Mouse (Mus musculus): ENCODE measurements around the gene Ubr1. TPM values are rescaled to one million over a fixed set of nuclear protein-coding genes. Genes with fewer than 3 reads are reported as not detected.
A peak's percentile ranks its signal among the peaks of the same experiment; 100 is the strongest.
"Not testable (repeated sequence)": the region's sequence is repeated elsewhere in the genome, so short reads cannot be mapped to it uniquely, and the experiment has no call there.

Ubr1 gene
- polyA plus RNA-seq, 1 experiment from 2014 or later: 27.3 TPM

DNA sequence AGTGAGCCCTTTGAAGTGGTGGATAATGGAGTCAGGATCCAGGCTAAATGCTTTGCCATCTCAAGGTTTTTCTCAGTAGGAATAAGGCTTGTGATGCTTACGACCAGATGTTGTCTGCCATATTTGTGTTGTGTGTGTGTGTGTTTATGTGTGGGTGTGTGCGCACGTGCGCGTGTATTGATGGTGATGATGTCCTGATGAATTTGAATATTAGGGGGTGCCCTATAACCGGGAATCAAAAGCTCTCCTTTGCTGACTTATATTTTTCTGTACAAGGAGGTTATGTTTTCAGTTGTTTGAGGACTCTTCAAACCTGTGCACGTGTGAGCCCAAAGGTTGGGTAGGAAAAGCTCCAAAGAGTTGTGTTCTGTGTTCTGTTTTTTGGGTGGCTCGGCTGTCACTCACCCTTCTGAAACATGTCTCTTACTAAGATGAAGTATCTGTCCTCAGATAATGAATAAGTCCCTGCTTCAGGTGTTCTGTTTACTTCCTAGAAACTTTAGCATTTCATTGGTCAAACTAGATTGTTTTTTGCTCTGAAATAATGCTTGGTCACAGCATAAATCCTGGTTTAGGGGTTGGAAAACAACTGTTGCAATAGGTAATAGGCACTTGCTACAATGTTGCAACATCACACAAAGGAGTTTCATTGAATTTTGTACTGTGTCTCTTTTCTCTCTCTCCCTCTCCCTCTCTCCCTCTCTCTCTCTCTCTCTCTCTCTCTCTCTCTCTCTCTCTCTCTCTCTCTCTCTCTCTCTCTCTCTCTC lies 7.6 kb upstream of the Ubr1 start:
- Histone ChIP-seq H3K36me3 (ENCODE audit: insufficient read depth, low read length) (no peaks in the 10 kb centered on the region), H3K4me3 (ENCODE audit: low read length) (peak overlapping the region; percentile 81), H3K4me2 (replicated peaks; ENCODE audit: low read depth, low read length) (peak overlapping the region; percentile 92), H3K9me3 (ENCODE audit: low read length) (no peaks in the 10 kb centered on the region), H3K27me3 (ENCODE audit: insufficient read depth, low read length) (no peaks in the 10 kb centered on the region), H3K9ac (replicated peaks; ENCODE audit: low read length) (peak overlapping the region; percentile 88; the same call in 1 of the 2 replicates), H3K4me1 (ENCODE audit: insufficient read depth, low read length) (peaks cover 3% of the 10 kb centered on the region; the same call in 1 of the 2 replicates), H3K27ac (ENCODE audit: low read length) (no peak overlapping the region)
- 78% methylated on average over 8 of the region's 8 CpGs for WGBS
- no peak for ATAC-seq (ENCODE audit: low FRiP score, low TSS enrichment)

DNA sequence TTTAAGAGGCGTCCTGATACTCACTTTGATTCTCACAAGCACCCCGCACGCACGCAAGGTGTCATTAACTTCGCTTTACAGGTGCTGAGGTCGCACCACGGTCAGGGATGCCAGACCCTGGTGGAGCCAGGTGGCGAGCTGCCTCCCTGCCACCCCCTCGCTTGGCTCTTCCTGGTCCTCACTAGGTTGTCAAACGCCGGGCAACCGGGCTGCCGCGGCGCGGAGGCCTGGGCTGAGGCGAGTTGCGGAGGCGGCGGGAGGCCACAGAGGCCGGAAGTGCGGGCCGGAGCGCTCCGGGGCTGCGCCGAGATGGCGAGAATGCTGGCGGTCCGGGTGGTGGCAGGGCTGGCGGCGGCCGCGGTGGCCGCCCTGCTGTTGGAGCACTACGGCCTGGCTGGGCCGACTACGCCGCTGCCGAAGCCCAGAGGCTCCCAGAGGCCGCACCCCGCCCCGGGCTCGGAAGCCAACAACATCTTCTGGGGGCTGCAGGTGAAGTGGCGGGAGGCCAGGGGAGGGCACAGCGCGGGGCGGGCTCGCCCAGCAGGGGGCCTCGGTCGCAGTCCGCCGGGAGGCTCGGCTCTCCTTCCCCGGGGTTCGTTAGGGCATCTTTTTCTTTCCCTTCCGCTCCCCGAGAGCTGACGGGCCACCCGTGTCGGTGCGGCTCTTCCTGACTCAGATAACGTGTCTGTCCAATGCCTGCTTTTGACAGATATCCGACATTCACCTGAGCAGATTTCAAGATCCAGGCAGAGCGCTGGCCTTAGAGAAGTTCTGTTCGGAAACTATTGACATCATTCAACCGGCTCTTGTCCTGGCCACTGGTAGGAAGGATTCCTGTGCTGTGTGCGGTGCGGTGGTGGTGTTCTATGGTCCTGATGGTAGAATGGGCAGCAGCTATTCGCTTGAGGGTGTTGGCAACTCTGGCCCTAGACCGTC lies 6.7 kb upstream of the Ubr1 start, which contains the start of gene Tmem62:
TSS of gene Tmem62 (plus strand) at position 28 of the 936 bp plus-strand sequence.
- H3K4me1 ChIP-seq (ENCODE audit: insufficient read depth, low read length): peaks cover 5% of the 10 kb centered on the region; the same call in 1 of the 2 replicates
- no peaks in the 10 kb centered on the region for H3K27me3 ChIP-seq (ENCODE audit: insufficient read depth, low read length)
- H3K9ac ChIP-seq (replicated peaks; ENCODE audit: low read length): peak within 1 kb of the TSS; percentile 88
- H3K36me3 ChIP-seq (ENCODE audit: insufficient read depth, low read length): no peaks in the 10 kb centered on the region
- 1% methylated on average over 52 of the region's 71 CpGs for WGBS
- peak within 1 kb of the TSS; percentile 78 for H3K27ac ChIP-seq (ENCODE audit: low read length)
- peak within 1 kb of the TSS; percentile 92 for H3K4me2 ChIP-seq (replicated peaks; ENCODE audit: low read depth, low read length)
- H3K4me3 ChIP-seq (ENCODE audit: low read length): peak within 1 kb of the TSS; percentile 81
- peak; percentile 91 for ATAC-seq (ENCODE audit: low FRiP score, low TSS enrichment)
- H3K9me3 ChIP-seq (ENCODE audit: low read length): no peaks in the 10 kb centered on the region

DNA sequence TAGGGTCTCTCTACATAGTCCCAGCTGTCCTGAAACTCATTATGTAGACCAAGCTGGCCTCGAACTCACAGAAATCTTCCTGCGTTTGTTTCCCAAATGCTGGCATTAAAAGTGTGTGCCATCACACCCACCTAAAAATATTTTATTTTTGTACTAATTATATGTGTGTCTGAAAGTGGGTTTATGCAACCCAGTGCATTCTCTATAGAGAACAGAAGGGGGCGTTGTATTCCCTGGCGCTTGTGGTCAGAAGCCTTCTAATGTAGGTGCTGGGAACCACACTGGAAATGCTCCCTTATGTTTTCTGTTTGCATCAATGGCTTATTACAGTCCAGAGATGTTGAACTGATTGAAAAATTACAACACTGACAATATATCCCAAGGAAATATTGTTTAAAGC lies 5.8 kb upstream of the Ubr1 start:
- H3K27me3 ChIP-seq (ENCODE audit: insufficient read depth, low read length): no peaks in the 10 kb centered on the region
- no peaks in the 10 kb centered on the region for H3K9me3 ChIP-seq (ENCODE audit: low read length)
- no peak for ATAC-seq (ENCODE audit: low FRiP score, low TSS enrichment)
- 0 out of 2 replicates have a peak overlapping the region, but pooled peaks have one; percentile 26 for H3K4me2 ChIP-seq (replicated peaks; ENCODE audit: low read depth, low read length)
- H3K36me3 ChIP-seq (ENCODE audit: insufficient read depth, low read length): no peaks in the 10 kb centered on the region
- H3K4me3 ChIP-seq (ENCODE audit: low read length): no peak overlapping the region
- WGBS: 53% methylated on average over 4 of the region's 4 CpGs
- no peak overlapping the region for H3K9ac ChIP-seq (replicated peaks; ENCODE audit: low read length)
- H3K4me1 ChIP-seq (ENCODE audit: insufficient read depth, low read length): peaks cover 5% of the 10 kb centered on the region; the same call in 1 of the 2 replicates
- no peak overlapping the region for H3K27ac ChIP-seq (ENCODE audit: low read length)

DNA sequence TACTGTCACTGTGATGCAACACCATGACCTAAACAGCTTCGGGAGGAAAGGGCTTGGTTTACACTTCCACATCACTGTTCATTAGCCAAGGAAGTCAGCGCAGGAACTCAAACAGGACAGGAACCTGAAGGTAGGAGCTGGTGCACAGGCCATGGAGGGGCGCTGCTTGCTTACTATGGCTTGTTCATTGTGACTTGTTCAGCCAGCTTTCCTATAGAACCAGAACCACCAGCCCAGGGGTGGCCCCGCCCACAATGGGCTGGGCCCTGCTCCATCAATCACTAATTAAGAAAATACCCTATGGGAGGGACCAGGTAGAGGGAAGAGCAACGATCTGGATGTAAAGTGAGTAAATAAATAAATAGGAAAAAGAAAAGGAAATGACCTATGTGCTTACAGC lies 2.4 kb upstream of the Ubr1 start:
- Histone ChIP-seq H3K4me1 (ENCODE audit: insufficient read depth, low read length) (peaks cover 22% of the 10 kb centered on the region), H3K4me3 (ENCODE audit: low read length) (no peak overlapping the region), H3K4me2 (replicated peaks; ENCODE audit: low read depth, low read length) (peak overlapping the region; percentile 33), H3K27ac (ENCODE audit: low read length) (no peak overlapping the region), H3K36me3 (ENCODE audit: insufficient read depth, low read length) (no peaks in the 10 kb centered on the region), H3K9ac (replicated peaks; ENCODE audit: low read length) (no peak overlapping the region), H3K27me3 (ENCODE audit: insufficient read depth, low read length) (no peaks in the 10 kb centered on the region), H3K9me3 (ENCODE audit: low read length) (no peaks in the 10 kb centered on the region)
- 15% methylated on average over 5 of the region's 5 CpGs for WGBS
- ATAC-seq (ENCODE audit: low FRiP score, low TSS enrichment): no peak

DNA sequence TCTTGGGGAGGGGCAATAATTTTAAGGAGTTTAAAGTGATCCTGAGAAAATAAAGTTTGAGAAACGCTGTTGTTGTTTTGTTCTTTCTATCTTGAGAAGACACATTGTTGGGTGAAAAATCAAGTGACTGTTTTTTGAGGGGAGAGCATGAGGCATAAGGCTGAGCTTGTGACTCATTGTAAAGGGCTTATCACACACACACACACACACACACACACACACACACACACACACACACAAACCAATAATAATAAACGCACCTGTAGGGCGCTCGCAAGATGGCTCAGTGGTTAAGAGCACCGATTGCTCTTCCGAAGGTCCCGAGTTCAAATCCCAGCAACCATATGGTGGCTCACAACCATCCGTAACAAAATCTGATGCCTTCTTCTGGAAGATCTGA lies 1.7 kb upstream of the Ubr1 start:
- not testable (repeated sequence) for H3K36me3 ChIP-seq (ENCODE audit: insufficient read depth, low read length); ATAC-seq (ENCODE audit: low FRiP score, low TSS enrichment); H3K4me2 ChIP-seq (replicated peaks; ENCODE audit: low read depth, low read length); H3K27ac ChIP-seq (ENCODE audit: low read length); H3K9me3 ChIP-seq (ENCODE audit: low read length); H3K4me3 ChIP-seq (ENCODE audit: low read length); H3K9ac ChIP-seq (replicated peaks; ENCODE audit: low read length); H3K27me3 ChIP-seq (ENCODE audit: insufficient read depth, low read length)
- 92% methylated on average over 8 of the region's 8 CpGs for WGBS
- H3K4me1 ChIP-seq (ENCODE audit: insufficient read depth, low read length): peaks cover 22% of the 10 kb centered on the region

DNA sequence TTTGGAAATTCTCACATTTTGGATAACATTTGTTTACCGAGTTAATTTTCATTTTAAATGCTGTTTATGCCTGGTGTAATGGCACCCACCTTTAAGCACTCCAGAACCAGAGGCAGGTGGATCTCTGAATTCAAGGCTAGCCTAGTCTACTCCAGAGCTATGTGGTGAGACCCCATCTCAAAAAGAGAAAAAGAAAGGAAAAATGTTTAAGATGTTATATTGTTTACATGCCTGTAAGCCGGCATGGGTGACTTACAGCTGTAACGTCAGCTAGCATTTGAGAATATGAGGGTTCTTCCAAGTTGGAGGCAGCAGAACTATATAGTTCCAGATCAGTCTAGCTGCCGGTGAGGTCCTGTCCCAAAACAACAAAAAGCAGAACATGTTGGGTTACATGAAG lies 1.3 kb upstream of the Ubr1 start:
- H3K27ac ChIP-seq (ENCODE audit: low read length): no peak overlapping the region
- no peaks in the 10 kb centered on the region for H3K9me3 ChIP-seq (ENCODE audit: low read length)
- no peaks in the 10 kb centered on the region for H3K36me3 ChIP-seq (ENCODE audit: insufficient read depth, low read length)
- no peak overlapping the region for H3K9ac ChIP-seq (replicated peaks; ENCODE audit: low read length)
- 91% methylated on average over 4 of the region's 4 CpGs for WGBS
- ATAC-seq (ENCODE audit: low FRiP score, low TSS enrichment): no peak
- no peak overlapping the region for H3K4me3 ChIP-seq (ENCODE audit: low read length)
- H3K4me1 ChIP-seq (ENCODE audit: insufficient read depth, low read length): peaks cover 22% of the 10 kb centered on the region
- H3K4me2 ChIP-seq (replicated peaks; ENCODE audit: low read depth, low read length): no peak overlapping the region
- no peaks in the 10 kb centered on the region for H3K27me3 ChIP-seq (ENCODE audit: insufficient read depth, low read length)

DNA sequence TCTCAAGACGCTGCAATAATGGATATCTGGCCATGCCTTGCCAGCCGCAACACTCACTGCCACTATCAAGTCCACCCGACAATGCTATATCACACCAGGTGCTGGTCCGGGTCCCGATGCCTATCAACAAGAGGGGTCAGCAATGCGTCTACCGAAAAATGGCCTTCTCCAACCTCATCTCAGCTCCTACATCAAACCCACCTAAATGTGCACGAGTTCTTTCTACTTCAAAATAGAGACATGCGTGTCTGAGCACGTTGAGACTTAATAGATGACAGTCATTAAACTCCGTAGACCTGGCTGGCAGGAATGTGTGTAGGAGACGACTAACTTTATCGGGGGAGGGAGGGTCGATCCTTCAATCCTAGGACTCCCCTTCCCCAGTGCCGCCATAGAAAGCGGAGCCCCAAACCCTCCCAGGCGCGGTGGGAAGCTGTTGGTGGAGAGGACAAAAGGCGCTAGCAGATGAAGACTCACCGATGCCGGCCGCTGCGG lies 423 bp downstream of the Ubr1 start:
- Histone ChIP-seq H3K9ac (replicated peaks; ENCODE audit: low read length) (peak overlapping the region; percentile 92), H3K4me1 (ENCODE audit: insufficient read depth, low read length) (peaks cover 22% of the 10 kb centered on the region), H3K4me2 (replicated peaks; ENCODE audit: low read depth, low read length) (peak overlapping the region; percentile 76), H3K36me3 (ENCODE audit: insufficient read depth, low read length) (no peaks in the 10 kb centered on the region), H3K4me3 (ENCODE audit: low read length) (peak overlapping the region; percentile 86), H3K27me3 (ENCODE audit: insufficient read depth, low read length) (no peaks in the 10 kb centered on the region), H3K9me3 (ENCODE audit: low read length) (no peaks in the 10 kb centered on the region), H3K27ac (ENCODE audit: low read length) (peak overlapping the region; percentile 88)
- peak; percentile 50 for ATAC-seq (ENCODE audit: low FRiP score, low TSS enrichment)
- under 1% methylated on average over 23 of the region's 23 CpGs for WGBS

DNA sequence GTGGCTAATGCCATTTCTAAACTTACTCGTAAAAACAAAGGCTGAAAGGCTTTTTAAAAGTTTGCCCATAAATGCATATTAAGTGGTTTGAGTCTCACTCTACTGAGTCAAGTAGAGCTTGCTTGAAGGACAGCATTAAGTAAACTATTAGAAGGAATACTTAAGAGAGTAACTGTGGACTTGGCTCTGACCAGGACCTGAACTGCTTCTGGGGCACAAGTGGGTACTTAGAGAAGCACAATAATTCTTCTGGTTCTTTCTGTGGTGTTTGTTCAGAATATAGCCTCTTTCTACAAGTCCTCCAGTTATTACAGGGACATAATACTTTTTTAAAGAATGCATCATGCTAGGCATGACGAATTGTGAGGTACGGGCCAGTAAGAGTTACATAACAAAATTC lies 5.0 kb downstream of the Ubr1 start:
- peaks cover 13% of the 10 kb centered on the region for H3K4me1 ChIP-seq (ENCODE audit: insufficient read depth, low read length)
- ATAC-seq (ENCODE audit: low FRiP score, low TSS enrichment): no peak
- H3K4me3 ChIP-seq (ENCODE audit: low read length): no peak overlapping the region
- no peak overlapping the region for H3K4me2 ChIP-seq (replicated peaks; ENCODE audit: low read depth, low read length)
- H3K27me3 ChIP-seq (ENCODE audit: insufficient read depth, low read length): no peaks in the 10 kb centered on the region
- 91% methylated on average over 3 of the region's 3 CpGs for WGBS
- H3K36me3 ChIP-seq (ENCODE audit: insufficient read depth, low read length): 0 out of 2 replicates have a peak, but pooled peaks cover 3% of the 10 kb centered on the region
- H3K9me3 ChIP-seq (ENCODE audit: low read length): no peaks in the 10 kb centered on the region
- H3K27ac ChIP-seq (ENCODE audit: low read length): no peak overlapping the region
- H3K9ac ChIP-seq (replicated peaks; ENCODE audit: low read length): no peak overlapping the region

DNA sequence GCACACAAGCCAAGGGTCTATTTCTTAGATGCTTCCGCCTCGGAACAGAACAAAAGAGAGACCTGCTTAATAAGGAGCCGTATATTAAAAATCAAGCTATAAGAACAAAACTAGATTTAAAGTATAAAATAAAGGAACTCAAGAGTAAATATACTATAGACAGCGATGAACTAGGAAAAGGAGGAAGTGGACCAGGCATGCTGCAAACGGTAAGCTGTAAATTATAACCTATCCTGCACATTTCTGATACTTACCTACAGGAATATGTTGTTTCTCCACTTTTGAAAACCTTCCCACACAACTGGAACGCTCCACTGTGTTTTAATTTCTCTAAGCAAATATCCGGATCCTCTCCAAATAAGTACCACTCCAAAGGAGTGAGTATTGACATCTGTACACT lies 7.4 kb downstream of the Ubr1 start:
- no peak overlapping the region for H3K9ac ChIP-seq (replicated peaks; ENCODE audit: low read length)
- no peaks in the 10 kb centered on the region for H3K27me3 ChIP-seq (ENCODE audit: insufficient read depth, low read length)
- no peak for ATAC-seq (ENCODE audit: low FRiP score, low TSS enrichment)
- no peak overlapping the region for H3K4me2 ChIP-seq (replicated peaks; ENCODE audit: low read depth, low read length)
- no peaks in the 10 kb centered on the region for H3K9me3 ChIP-seq (ENCODE audit: low read length)
- H3K4me1 ChIP-seq (ENCODE audit: insufficient read depth, low read length): peaks cover under 1% of the 10 kb centered on the region; the same call in 1 of the 2 replicates
- H3K36me3 ChIP-seq (ENCODE audit: insufficient read depth, low read length): peaks cover 9% of the 10 kb centered on the region; the same call in 1 of the 2 replicates
- H3K27ac ChIP-seq (ENCODE audit: low read length): no peak overlapping the region
- no peak overlapping the region for H3K4me3 ChIP-seq (ENCODE audit: low read length)
- 88% methylated on average over 7 of the region's 7 CpGs for WGBS
